Mouse (Mus musculus): Measurements from ENCODE around the gene Enpp5. TPM values are rescaled to one million over a fixed set of nuclear protein-coding genes. Genes with fewer than 3 reads are reported as not detected.
A peak's percentile ranks its signal among the peaks of the same experiment; 100 is the strongest.

The Enpp5 gene
- polyA plus RNA-seq, 1 experiment: 16.2 TPM

GRCm38 (mm10) chr17:44117721-44118120, 39.1 kb downstream of the Enpp5 start:
- no peak overlapping the region for H3K27ac ChIP-seq (ENCODE audit: insufficient read depth, low read length)
- no peak overlapping the region for H3K9ac ChIP-seq (ENCODE audit: low read depth, poor library complexity, severe bottlenecking)
- H3K4me1 ChIP-seq (ENCODE audit: control insufficient read depth, insufficient read depth, low read length): no peaks in the 10 kb centered on the region
- H3K36me3 ChIP-seq (ENCODE audit: control insufficient read depth, insufficient read depth, low read length, poor library complexity, severe bottlenecking): no peaks in the 10 kb centered on the region
- no peaks in the 10 kb centered on the region for H3K9me3 ChIP-seq (replicated peaks; ENCODE audit: control insufficient read depth, insufficient read depth, low read length, poor library complexity, severe bottlenecking)
- H3K4me3 ChIP-seq (ENCODE audit: low read depth, low read length): no peak overlapping the region
- H3K27me3 ChIP-seq (ENCODE audit: control insufficient read depth, insufficient read depth, low read length, poor library complexity, severe bottlenecking): no peaks in the 10 kb centered on the region
- TF ChIP-seq CTCF (IDR thresholded peaks at IDR 0.05; ENCODE audit: low read depth, low read length) (no peak), POLR2A (IDR thresholded peaks at IDR 0.05; ENCODE audit: insufficient read depth, low read length) (no peak)

DNA sequence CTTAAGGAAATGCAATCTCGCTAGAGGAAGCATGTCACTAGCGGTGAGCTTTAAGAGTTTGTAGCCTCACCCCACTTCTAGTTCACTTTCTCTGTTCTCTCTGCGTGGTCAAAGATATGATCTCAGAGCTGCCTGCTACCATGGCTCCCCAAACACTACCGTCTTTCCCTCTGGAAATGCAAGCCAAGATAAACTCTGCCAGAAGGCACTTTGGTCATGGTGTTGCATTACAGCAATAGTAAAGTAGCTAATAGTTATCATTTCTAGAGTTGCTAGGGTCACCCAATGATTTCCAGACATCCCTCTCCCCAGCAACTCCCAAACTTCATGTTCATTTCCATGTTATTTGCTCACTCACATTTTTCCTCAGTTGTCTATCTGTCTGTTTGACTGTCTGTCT, 39.6 kb downstream of the Enpp5 start:
- no peaks in the 10 kb centered on the region for H3K9me3 ChIP-seq (replicated peaks; ENCODE audit: control insufficient read depth, insufficient read depth, low read length, poor library complexity, severe bottlenecking)
- no peaks in the 10 kb centered on the region for H3K4me1 ChIP-seq (ENCODE audit: control insufficient read depth, insufficient read depth, low read length)
- H3K9ac ChIP-seq (ENCODE audit: low read depth, poor library complexity, severe bottlenecking): no peak overlapping the region
- no peak for TF ChIP-seq EP300 (IDR thresholded peaks at IDR 0.05; ENCODE audit: insufficient read depth, low read depth, low read length)
- TF ChIP-seq CTCF (IDR thresholded peaks at IDR 0.05; ENCODE audit: low read depth, low read length): no peak
- TF ChIP-seq POLR2A (IDR thresholded peaks at IDR 0.05; ENCODE audit: insufficient read depth, low read length): no peak
- H3K27ac ChIP-seq (ENCODE audit: insufficient read depth, low read length): no peak overlapping the region
- H3K27me3 ChIP-seq (ENCODE audit: control insufficient read depth, insufficient read depth, low read length, poor library complexity, severe bottlenecking): no peaks in the 10 kb centered on the region
- H3K36me3 ChIP-seq (ENCODE audit: control insufficient read depth, insufficient read depth, low read length, poor library complexity, severe bottlenecking): no peaks in the 10 kb centered on the region
- no peak overlapping the region for H3K4me3 ChIP-seq (ENCODE audit: low read depth, low read length)

- TF ChIP-seq POLR2A (IDR thresholded peaks at IDR 0.05; ENCODE audit: insufficient read depth, low read length): no peak
- TF ChIP-seq CTCF (IDR thresholded peaks at IDR 0.05; ENCODE audit: low read depth, low read length): no peak
- TF ChIP-seq EP300 (IDR thresholded peaks at IDR 0.05; ENCODE audit: insufficient read depth, low read depth, low read length): no peak
- no peak overlapping the region for H3K9ac ChIP-seq (ENCODE audit: low read depth, poor library complexity, severe bottlenecking)
- H3K36me3 ChIP-seq (ENCODE audit: control insufficient read depth, insufficient read depth, low read length, poor library complexity, severe bottlenecking): no peaks in the 10 kb centered on the region
- H3K9me3 ChIP-seq (replicated peaks; ENCODE audit: control insufficient read depth, insufficient read depth, low read length, poor library complexity, severe bottlenecking): no peaks in the 10 kb centered on the region
- H3K4me1 ChIP-seq (ENCODE audit: control insufficient read depth, insufficient read depth, low read length): no peaks in the 10 kb centered on the region
- no peaks in the 10 kb centered on the region; the same call in 1 of the 2 replicates for H3K27me3 ChIP-seq (ENCODE audit: control insufficient read depth, insufficient read depth, low read length, poor library complexity, severe bottlenecking)
- no peak overlapping the region for H3K4me3 ChIP-seq (ENCODE audit: low read depth, low read length)
- H3K27ac ChIP-seq (ENCODE audit: insufficient read depth, low read length): no peak overlapping the region
These were observed 42.9 kb downstream of the Enpp5 start for GRCm38 (mm10) chr17:44121366-44122100.

DNA sequence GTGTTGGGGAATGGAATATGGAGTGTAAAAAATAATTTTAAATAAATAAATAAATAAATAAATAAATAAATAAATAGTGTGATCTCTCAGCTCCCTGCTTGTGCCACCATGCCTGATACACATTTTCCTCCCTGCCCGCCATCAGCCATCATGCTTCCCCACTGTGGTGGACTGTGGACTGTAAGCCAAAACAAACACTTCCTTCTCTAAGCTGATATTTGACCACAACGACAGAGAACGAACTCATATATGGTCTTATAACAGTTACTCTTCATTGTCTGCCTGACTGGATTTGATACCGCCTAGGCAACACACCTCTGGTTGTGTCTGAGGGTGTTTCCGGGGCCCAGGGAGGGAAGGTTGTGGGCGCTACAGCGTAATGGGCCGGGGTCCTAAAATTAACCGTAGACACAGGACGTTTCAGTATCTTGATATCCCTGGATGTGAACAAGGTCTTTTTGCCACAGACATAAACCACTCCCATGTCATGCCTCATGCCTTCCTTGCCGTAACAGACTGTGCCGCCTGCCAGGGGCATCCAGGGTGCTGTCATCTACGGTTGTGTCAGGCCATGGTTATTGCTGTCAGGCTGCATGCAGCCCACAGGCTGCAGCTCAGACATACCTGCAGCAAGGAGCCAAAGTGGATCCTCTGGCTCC, 50.6 kb downstream of the Enpp5 start:
- Histone ChIP-seq H3K9me3 (replicated peaks; ENCODE audit: control insufficient read depth, insufficient read depth, low read length, poor library complexity, severe bottlenecking) (no peaks in the 10 kb centered on the region), H3K4me1 (ENCODE audit: control insufficient read depth, insufficient read depth, low read length) (no peaks in the 10 kb centered on the region), H3K27ac (ENCODE audit: insufficient read depth, low read length) (no peak overlapping the region), H3K4me3 (ENCODE audit: low read depth, low read length) (no peak overlapping the region), H3K9ac (ENCODE audit: low read depth, poor library complexity, severe bottlenecking) (no peak overlapping the region), H3K36me3 (ENCODE audit: control insufficient read depth, insufficient read depth, low read length, poor library complexity, severe bottlenecking) (no peaks in the 10 kb centered on the region), H3K27me3 (ENCODE audit: control insufficient read depth, insufficient read depth, low read length, poor library complexity, severe bottlenecking) (no peaks in the 10 kb centered on the region; the same call in 1 of the 2 replicates)
- TF ChIP-seq POLR2A (IDR thresholded peaks at IDR 0.05; ENCODE audit: insufficient read depth, low read length) (no peak), EP300 (IDR thresholded peaks at IDR 0.05; ENCODE audit: insufficient read depth, low read depth, low read length) (no peak), CTCF (IDR thresholded peaks at IDR 0.05; ENCODE audit: low read depth, low read length) (no peak)

- no peak overlapping the region for H3K4me3 ChIP-seq (ENCODE audit: low read depth, low read length)
- TF ChIP-seq EP300 (IDR thresholded peaks at IDR 0.05; ENCODE audit: insufficient read depth, low read depth, low read length): no peak
- peak; percentile 68 for TF ChIP-seq CTCF (IDR thresholded peaks at IDR 0.05; ENCODE audit: low read depth, low read length)
- H3K9me3 ChIP-seq (replicated peaks; ENCODE audit: control insufficient read depth, insufficient read depth, low read length, poor library complexity, severe bottlenecking): no peaks in the 10 kb centered on the region
- no peaks in the 10 kb centered on the region for H3K36me3 ChIP-seq (ENCODE audit: control insufficient read depth, insufficient read depth, low read length, poor library complexity, severe bottlenecking)
- H3K27me3 ChIP-seq (ENCODE audit: control insufficient read depth, insufficient read depth, low read length, poor library complexity, severe bottlenecking): no peaks in the 10 kb centered on the region; the same call in none of the 2 replicates
- H3K9ac ChIP-seq (ENCODE audit: low read depth, poor library complexity, severe bottlenecking): no peak overlapping the region
- no peaks in the 10 kb centered on the region for H3K4me1 ChIP-seq (ENCODE audit: control insufficient read depth, insufficient read depth, low read length)
- no peak overlapping the region for H3K27ac ChIP-seq (ENCODE audit: insufficient read depth, low read length)
These were observed 51.8 kb downstream of the Enpp5 start for GRCm38 (mm10) chr17:44130429-44130828.

DNA sequence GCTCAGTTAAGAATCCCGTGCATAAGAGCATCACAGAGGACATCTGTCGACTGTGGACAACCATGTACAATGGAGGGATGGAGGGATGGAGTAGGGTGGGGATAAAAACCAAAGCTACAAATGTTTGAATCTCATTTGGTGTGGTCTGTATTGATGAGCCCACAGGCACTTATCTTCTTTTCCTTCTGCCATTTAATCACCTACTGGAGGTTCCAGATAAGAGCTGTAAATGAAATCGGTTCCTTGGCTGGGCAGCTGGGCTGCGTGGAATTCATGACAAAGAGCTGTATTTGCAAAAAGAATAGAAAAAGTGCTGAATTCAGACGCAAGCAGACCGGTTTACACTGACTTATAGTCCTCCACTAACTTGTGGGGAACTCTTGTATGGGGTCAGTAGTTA, 55.5 kb downstream of the Enpp5 start:
- no peaks in the 10 kb centered on the region for H3K4me1 ChIP-seq (ENCODE audit: control insufficient read depth, insufficient read depth, low read length)
- H3K27ac ChIP-seq (ENCODE audit: insufficient read depth, low read length): no peak overlapping the region
- no peaks in the 10 kb centered on the region for H3K36me3 ChIP-seq (ENCODE audit: control insufficient read depth, insufficient read depth, low read length, poor library complexity, severe bottlenecking)
- H3K9me3 ChIP-seq (replicated peaks; ENCODE audit: control insufficient read depth, insufficient read depth, low read length, poor library complexity, severe bottlenecking): no peaks in the 10 kb centered on the region
- no peaks in the 10 kb centered on the region; the same call in 1 of the 2 replicates for H3K27me3 ChIP-seq (ENCODE audit: control insufficient read depth, insufficient read depth, low read length, poor library complexity, severe bottlenecking)
- H3K4me3 ChIP-seq (ENCODE audit: low read depth, low read length): no peak overlapping the region
- TF ChIP-seq EP300 (IDR thresholded peaks at IDR 0.05; ENCODE audit: insufficient read depth, low read depth, low read length) (no peak), POLR2A (IDR thresholded peaks at IDR 0.05; ENCODE audit: insufficient read depth, low read length) (no peak), CTCF (IDR thresholded peaks at IDR 0.05; ENCODE audit: low read depth, low read length) (no peak)
- no peak overlapping the region for H3K9ac ChIP-seq (ENCODE audit: low read depth, poor library complexity, severe bottlenecking)
